Mouse (Mus musculus) limb, embryonic 12.5 days (tissue): Measurements from ENCODE around the gene Eras. TPM values are rescaled to one million over a fixed set of nuclear protein-coding genes. Genes with fewer than 3 reads are reported as not detected.
"Not testable (repeated sequence)": the region's sequence is repeated elsewhere in the genome, so short reads cannot be mapped to it uniquely, and the experiment has no call there.

Experiments
- ATAC-seq: fragments of 200-750 bp; cut with Nextera tagmentation; 2 replicates; pipeline ENCODE4 v1.8.0; 2017; ENCODE audit warnings: low read depth, moderate TSS enrichment; ENCODE audit not compliant: insufficient number of reproducible peaks, insufficient read depth, low FRiP score, low TSS enrichment
- H3K27ac ChIP-seq: fragments of 300-500 bp; sonication (generic); 2 replicates; pipeline ENCODE4 v1.5.1; 2016; ENCODE audit warnings: mild to moderate bottlenecking, moderate library complexity
- H3K27me3 ChIP-seq: fragments of 300-500 bp; sonication (generic); 2 replicates; pipeline ENCODE4 v1.6.1; 2016; ENCODE audit warnings: mild to moderate bottlenecking, moderate library complexity
- H3K36me3 ChIP-seq: fragments of 300-500 bp; sonication (generic); 2 replicates; pipeline ENCODE4 v1.6.1; 2016; ENCODE audit warnings: mild to moderate bottlenecking, moderate library complexity
- H3K4me1 ChIP-seq: fragments of 300-500 bp; sonication (generic); replicated peaks from 2 replicates; pipeline ENCODE4 v1.6.1; 2016
- H3K4me2 ChIP-seq: fragments of 300-500 bp; sonication (generic); 2 replicates; pipeline ENCODE4 v1.6.1; 2016; ENCODE audit warnings: mild to moderate bottlenecking, moderate library complexity
- H3K4me3 ChIP-seq: fragments of 300-500 bp; sonication (generic); replicated peaks from 2 replicates; pipeline ENCODE4 v1.5.1; 2016; ENCODE audit warnings: mild to moderate bottlenecking
- H3K9ac ChIP-seq: fragments of 300-500 bp; sonication (generic); replicated peaks from 2 replicates; pipeline ENCODE4 v1.6.1; 2016; ENCODE audit warnings: mild to moderate bottlenecking, moderate library complexity
- H3K9me3 ChIP-seq: fragments of 300-500 bp; sonication (generic); 2 replicates; pipeline ENCODE4 v1.6.1; 2016; ENCODE audit warnings: mild to moderate bottlenecking, moderate library complexity
- WGBS: fragments of 180-500 bp; shearing (Covaris S2); methylation state at CpG from one replicate; pipeline ENCODE4 v1.1.7; 2016; 5-methylcytosine and 5-hydroxymethylcytosine counted together
- polyA plus RNA-seq: library from polyadenylated mRNA; unstranded; fragments of >200 nt; fragmentation: Nextera tagmentation; extraction: Ambion mirVana; gene quantifications from 2 replicates; pipeline ENCODE4 v1.2.1, GENCODE M21; 2016

Eras gene
- polyA plus RNA-seq, 1 experiment from 2014 or later, result not detected

DNA sequence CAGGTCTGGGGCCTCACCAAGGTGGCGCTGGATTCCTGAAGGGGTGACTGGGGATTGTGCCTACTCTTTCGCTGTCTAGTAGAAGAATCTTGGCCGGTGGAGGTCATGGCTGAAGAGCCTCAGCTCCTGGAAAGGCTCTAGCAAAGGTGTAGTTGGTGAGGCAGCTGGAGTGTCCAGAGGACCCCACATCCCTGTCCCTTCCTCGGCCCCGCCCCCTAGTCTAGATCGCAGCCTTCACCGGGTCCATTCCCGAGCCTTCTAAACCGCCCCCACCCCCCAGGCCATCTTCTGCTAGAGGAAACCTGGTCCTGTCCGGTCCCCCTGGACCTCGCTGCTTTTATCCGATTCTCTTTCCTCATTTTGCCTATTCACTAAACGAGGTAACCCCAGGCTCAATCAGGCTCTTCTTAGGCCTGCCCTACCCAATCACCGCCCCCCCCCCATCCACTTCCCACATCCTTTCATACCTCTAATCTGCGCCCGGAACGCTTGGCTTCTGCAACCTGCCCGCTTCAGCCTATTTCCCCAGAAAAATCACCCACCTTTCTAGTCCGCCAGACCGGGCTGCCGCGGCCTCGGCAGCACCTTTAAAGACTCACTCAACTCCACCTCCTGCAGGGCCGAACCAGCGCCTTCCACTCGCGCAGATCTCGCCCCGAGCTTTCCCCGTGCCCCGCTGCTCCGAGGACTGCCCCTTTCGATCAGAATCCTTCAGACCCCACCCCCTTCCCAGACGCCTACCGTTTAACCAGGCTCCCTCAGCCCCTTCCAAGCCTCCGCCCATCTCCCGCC lies 18.9 kb upstream of the Eras start, which contains the start of gene Hdac6:
Gene Hdac6 (minus strand): TSS at position 782 of the 792 bp plus-strand sequence.
- peak; percentile 45 for ATAC-seq
- Histone ChIP-seq H3K9ac (peak within 1 kb of the TSS; percentile 60), H3K4me1 (0 out of 2 replicates have a peak, but pooled peaks cover 5% of the 10 kb centered on the region), H3K4me2 (peak within 1 kb of the TSS; percentile 60), H3K27me3 (no peaks in the 10 kb centered on the region), H3K36me3 (peaks cover 4% of the 10 kb centered on the region; the same call in 1 of the 2 replicates), H3K4me3 (peak within 1 kb of the TSS; percentile 46), H3K9me3 (no peaks in the 10 kb centered on the region), H3K27ac (no peak within 1 kb of the TSS)
- WGBS, result 14% methylated on average over 36 of the region's 37 CpGs

DNA sequence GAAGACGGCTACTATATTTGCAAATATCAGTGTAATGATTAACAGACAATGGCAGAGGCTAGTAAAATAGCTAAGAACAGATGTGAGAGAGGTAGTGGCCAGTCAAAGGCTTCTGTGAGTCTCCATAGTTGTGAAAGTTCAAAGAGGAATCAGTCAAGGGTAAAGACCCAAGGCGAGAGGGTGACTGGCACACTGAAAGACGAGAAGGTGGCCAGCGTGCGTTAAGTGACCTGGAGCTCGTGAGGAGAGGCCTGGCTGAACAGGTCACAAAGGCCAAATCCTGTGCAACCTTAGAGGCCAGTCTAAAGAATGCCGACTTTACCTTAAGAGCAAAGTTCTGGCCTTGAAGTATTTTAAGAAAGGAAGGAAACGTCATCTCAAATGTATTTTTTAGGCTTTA lies 17.2 kb upstream of the Eras start:
- no peak for ATAC-seq
- peaks cover 14% of the 10 kb centered on the region; the same call in 1 of the 2 replicates for H3K36me3 ChIP-seq
- 62% methylated on average over 8 of the region's 8 CpGs for WGBS
- H3K9me3 ChIP-seq, result no peaks in the 10 kb centered on the region
- no peak overlapping the region for H3K4me3 ChIP-seq
- no peak overlapping the region for H3K27ac ChIP-seq
- no peak overlapping the region for H3K9ac ChIP-seq
- no peak overlapping the region for H3K4me2 ChIP-seq
- H3K27me3 ChIP-seq, result no peaks in the 10 kb centered on the region
- 0 out of 2 replicates have a peak, but pooled peaks cover 5% of the 10 kb centered on the region for H3K4me1 ChIP-seq

DNA sequence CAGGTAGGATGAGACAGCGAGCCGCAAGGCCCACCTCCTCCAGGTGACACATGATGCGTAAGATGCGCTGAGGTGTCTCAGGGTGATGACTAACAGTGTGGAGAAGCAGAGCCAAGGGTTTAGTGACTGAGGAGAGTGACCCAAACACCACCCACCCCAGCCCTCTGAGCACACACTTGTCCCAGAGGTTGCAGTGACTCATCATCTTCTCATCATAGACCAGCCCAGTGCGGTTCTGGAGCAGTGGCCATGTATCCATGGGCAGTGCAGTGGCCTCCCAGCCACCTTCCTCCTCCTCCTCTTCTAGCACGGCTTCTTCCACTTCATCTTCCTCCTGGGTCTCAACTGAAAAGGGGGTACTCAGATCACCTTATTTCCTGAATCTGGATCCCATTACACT lies 9.3 kb upstream of the Eras start:
- Histone ChIP-seq H3K27me3 (no peaks in the 10 kb centered on the region), H3K4me2 (no peak overlapping the region), H3K9me3 (no peaks in the 10 kb centered on the region), H3K4me1 (no peaks in the 10 kb centered on the region), H3K27ac (no peak overlapping the region), H3K36me3 (peaks cover 46% of the 10 kb centered on the region), H3K4me3 (no peak overlapping the region), H3K9ac (no peak overlapping the region)
- ATAC-seq, result no peak
- WGBS, result 95% methylated on average over 6 of the region's 6 CpGs

DNA sequence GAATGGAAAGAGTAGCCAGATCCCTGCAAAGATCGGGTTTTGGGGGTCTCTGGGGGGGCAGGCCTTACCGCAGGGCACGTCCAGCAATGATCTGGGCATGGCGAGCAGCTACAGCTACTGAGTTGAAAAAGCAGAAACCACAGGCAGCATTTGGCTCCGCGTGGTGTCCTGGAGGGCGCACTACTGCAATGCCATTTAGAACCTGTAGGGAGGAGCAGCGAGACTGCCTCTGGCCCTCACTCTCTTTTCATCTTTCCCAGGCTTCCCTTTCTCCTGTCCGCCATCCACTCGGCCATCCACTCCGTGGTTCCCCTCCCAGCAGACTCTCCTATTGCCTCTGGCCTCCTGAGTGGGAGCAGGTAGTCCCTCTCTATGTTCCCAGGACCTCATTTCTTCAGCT lies 8.5 kb upstream of the Eras start:
- Histone ChIP-seq H3K4me2 (no peak overlapping the region), H3K36me3 (peaks cover 52% of the 10 kb centered on the region), H3K4me1 (no peaks in the 10 kb centered on the region), H3K9me3 (no peaks in the 10 kb centered on the region), H3K27me3 (no peaks in the 10 kb centered on the region), H3K9ac (no peak overlapping the region), H3K27ac (no peak overlapping the region), H3K4me3 (no peak overlapping the region)
- 39% methylated on average over 10 of the region's 11 CpGs for WGBS
- ATAC-seq, result no peak

DNA sequence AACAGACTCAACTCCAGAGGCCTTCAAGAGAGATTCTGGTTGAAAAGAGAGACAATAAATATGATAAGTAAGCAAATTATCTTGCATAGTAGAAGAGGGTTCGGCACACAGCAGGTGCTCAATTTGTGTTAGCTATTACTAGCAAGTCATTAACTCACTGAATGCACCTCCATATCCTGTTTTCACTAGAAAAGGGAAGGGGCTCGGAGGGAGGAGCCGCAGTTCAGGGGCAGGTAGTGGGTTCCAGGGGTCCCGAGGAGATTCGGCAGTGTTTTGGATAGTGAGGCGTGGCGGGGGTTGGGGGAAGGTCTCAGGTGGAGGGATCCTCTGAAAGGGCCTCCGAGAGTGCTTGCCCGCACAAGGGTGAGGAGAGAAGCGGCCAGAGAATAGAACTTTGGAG lies 1.3 kb downstream of the Eras start:
- no peak overlapping the region for H3K4me2 ChIP-seq
- H3K9ac ChIP-seq, result no peak overlapping the region
- WGBS, result 19% methylated on average over 10 of the region's 10 CpGs
- 0 out of 2 replicates have a peak, but pooled peaks cover 3% of the 10 kb centered on the region for H3K4me1 ChIP-seq
- peaks cover 6% of the 10 kb centered on the region; the same call in 1 of the 2 replicates for H3K9me3 ChIP-seq
- peaks cover 27% of the 10 kb centered on the region for H3K36me3 ChIP-seq
- no peak overlapping the region for H3K4me3 ChIP-seq
- no peak overlapping the region for H3K27ac ChIP-seq
- ATAC-seq, result no peak
- H3K27me3 ChIP-seq, result peaks cover 71% of the 10 kb centered on the region

DNA sequence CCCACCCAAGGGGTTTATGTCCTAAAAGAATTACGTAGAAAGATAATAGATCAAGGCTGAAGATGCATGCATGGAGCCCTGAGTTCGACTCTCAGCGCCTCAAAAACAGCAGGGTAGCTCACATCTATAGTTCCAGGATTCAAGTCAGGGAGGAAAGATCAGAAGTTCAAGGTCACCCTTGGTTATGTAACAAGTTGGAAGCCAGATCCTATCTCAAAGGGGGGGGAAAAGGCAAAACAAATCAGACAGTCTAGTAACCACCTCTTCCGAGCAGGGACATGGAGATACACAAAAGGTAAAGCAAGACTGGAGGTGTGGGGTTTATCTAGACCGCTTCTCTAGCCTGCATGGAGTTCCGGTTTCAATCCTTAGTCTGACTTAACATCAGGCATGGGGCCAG lies 2.1 kb downstream of the Eras start:
- Histone ChIP-seq H3K27ac (no peak overlapping the region), H3K36me3 (peaks cover 18% of the 10 kb centered on the region), H3K9me3 (peaks cover 6% of the 10 kb centered on the region; the same call in 1 of the 2 replicates), H3K4me1 (0 out of 2 replicates have a peak, but pooled peaks cover 3% of the 10 kb centered on the region), H3K4me3 (no peak overlapping the region), H3K27me3 (peaks cover 80% of the 10 kb centered on the region), H3K4me2 (no peak overlapping the region), H3K9ac (no peak overlapping the region)
- no peak for ATAC-seq
- WGBS, result 65% methylated on average over 6 of the region's 6 CpGs

DNA sequence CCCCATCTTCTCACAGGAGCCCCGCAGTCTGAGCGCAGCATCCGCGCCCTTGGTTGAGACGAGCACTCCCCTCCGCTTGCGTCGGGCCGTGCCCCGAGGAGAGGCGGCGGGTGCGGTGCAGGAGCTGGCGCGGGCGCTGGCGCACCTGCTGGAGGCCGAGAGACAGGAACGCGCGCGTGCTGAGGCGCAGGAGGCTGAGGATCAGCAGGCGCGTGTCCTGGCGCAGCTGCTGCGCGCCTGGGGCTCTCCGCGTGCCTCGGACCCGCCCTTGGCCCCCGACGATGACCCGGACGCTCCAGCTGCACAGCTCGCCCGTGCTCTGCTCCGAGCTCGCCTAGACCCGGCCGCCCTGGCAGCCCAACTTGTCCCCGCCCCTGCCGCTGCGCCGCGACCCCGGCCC lies 6.4 kb downstream of the Eras start:
- no peaks in the 10 kb centered on the region for H3K9me3 ChIP-seq
- no peaks in the 10 kb centered on the region for H3K36me3 ChIP-seq
- WGBS, result 11% methylated on average over 31 of the region's 48 CpGs
- no peak for ATAC-seq
- H3K4me1 ChIP-seq, result 0 out of 2 replicates have a peak, but pooled peaks cover 3% of the 10 kb centered on the region
- peak overlapping the region; percentile 27 for H3K4me3 ChIP-seq
- peak overlapping the region; percentile 47 for H3K4me2 ChIP-seq
- H3K27ac ChIP-seq, result no peak overlapping the region
- H3K27me3 ChIP-seq, result peaks cover 82% of the 10 kb centered on the region
- H3K9ac ChIP-seq, result no peak overlapping the region

DNA sequence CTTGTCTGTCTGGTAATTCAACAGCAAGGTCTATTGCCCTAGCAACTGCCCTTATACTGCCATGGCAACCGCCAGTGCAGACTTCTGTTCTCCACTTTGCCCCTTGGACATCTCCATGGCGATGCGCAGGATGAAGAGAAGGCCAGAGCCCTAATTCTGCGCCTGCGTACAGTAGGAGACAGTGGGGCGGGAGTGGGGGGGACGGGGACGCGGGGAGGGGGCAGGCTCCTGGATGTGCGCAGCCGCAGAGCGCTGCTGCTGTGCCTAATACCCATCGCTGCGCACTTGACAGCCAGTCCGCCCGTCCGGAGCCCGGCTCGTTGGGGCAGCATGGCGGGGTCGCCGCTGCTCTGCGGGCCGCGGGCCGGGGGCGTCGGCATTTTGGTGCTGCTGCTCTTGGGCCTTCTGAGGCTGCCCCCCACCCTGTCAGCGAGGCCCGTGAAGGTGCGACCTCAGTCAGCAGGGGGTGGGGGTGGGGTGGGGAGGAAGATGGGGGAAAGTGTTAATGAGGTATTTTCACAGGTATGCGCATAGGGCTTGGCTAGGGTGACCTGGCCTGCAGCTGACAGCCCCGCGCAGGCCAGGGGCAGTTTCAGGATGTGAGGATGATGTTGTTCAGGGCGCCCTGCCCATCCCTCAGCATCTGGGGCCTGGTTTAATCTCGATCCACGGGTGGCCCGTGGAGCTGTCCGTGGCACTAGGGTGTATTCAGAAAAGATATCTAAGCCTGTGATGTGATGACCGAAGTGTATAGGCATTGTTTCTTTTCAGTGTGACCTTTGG lies 8.6 kb downstream of the Eras start, which contains the start of gene Pcsk1n:
Gene Pcsk1n (plus strand): TSS at position 222 of the 783 bp plus-strand sequence.
- no peaks in the 10 kb centered on the region for H3K36me3 ChIP-seq
- no peak for ATAC-seq
- peak within 1 kb of the TSS; percentile 30 for H3K4me3 ChIP-seq
- WGBS, result 16% methylated on average over 28 of the region's 40 CpGs
- 0 out of 2 replicates have a peak within 1 kb of the TSS, but pooled peaks have one; percentile 12 for H3K9ac ChIP-seq
- H3K4me2 ChIP-seq, result peak within 1 kb of the TSS; percentile 56
- no peaks in the 10 kb centered on the region for H3K9me3 ChIP-seq
- H3K4me1 ChIP-seq, result 0 out of 2 replicates have a peak, but pooled peaks cover 3% of the 10 kb centered on the region
- H3K27ac ChIP-seq, result no peak within 1 kb of the TSS
- H3K27me3 ChIP-seq, result peaks cover 64% of the 10 kb centered on the region

DNA sequence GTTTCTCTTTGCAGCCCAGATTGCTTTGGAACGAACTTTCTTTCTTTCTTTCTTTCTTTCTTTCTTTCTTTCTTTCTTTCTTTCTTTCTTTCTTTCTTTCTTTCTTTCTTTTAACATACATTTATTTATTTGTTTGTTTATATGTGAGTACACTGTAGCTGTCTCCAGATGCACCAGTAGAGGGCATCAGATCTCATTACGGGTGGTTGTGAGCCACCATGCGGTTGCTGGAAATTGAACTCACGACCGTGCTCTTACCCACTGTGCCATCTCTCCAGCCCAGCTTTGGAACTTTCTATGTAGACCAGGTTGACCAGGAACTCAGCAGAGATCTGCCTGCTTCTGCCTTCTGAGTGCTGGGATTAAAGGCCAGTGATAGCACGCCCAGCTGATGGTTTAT lies 10.4 kb downstream of the Eras start:
- not testable (repeated sequence) for H3K9ac ChIP-seq, H3K36me3 ChIP-seq, H3K4me2 ChIP-seq, ATAC-seq, H3K4me1 ChIP-seq, H3K27ac ChIP-seq, H3K9me3 ChIP-seq, H3K4me3 ChIP-seq
- H3K27me3 ChIP-seq, result peaks cover 47% of the 10 kb centered on the region
- 69% methylated on average over 6 of the region's 6 CpGs for WGBS

DNA sequence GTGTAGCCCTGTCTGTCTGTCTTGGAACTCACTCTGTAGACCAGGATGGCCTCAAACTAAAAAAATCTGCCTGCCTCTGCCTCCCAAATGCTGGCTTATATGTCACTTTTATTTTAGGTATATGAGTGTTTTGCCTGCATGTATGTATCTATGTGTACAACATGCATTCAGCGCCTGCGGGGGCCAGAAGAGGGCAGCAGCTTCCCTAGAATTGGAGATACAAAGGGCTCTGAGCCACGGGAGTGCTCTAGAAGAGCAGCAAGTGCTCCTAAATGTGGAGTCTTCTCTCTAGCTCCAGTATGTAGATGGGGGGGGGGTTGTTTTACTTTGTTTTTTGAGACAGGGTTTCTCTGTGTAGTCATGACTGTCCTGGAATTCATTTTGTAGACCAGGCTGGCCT lies 12.7 kb downstream of the Eras start:
- H3K4me3 ChIP-seq, H3K36me3 ChIP-seq, H3K4me1 ChIP-seq, H3K9me3 ChIP-seq, H3K27ac ChIP-seq, ATAC-seq, H3K4me2 ChIP-seq, H3K9ac ChIP-seq: not testable (repeated sequence)
- peaks cover 24% of the 10 kb centered on the region for H3K27me3 ChIP-seq
- WGBS, result 21% methylated on average over 3 of the region's 3 CpGs

DNA sequence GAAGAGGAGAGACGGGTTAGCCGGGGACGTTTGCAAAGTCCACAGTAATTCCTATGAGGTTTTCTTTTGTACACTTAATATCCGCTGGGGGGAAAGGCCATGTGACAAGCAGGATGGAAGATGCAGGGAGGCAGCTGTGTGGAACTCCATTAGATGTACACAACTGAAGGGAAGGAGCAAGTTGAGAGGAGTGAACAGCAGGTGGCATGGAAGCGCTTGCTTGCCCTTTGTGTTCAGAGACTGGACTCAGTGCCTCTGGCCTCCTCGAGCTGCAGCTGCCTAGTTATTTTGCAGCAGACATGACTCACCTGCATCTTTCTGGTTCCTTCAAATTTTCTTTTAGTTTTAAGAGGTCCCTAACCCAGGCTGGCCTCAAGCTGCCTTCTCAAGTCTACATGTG lies 17.9 kb downstream of the Eras start:
- Histone ChIP-seq H3K36me3 (peaks cover 16% of the 10 kb centered on the region), H3K4me1 (no peaks in the 10 kb centered on the region), H3K9ac (no peak overlapping the region), H3K4me2 (no peak overlapping the region), H3K27ac (no peak overlapping the region), H3K4me3 (no peak overlapping the region), H3K9me3 (no peaks in the 10 kb centered on the region), H3K27me3 (no peaks in the 10 kb centered on the region)
- no peak for ATAC-seq
- 60% methylated on average over 6 of the region's 6 CpGs for WGBS
